Mouse (Mus musculus): Measurements from ENCODE around the gene Dmrta2.

Dmrta2 gene

DNA sequence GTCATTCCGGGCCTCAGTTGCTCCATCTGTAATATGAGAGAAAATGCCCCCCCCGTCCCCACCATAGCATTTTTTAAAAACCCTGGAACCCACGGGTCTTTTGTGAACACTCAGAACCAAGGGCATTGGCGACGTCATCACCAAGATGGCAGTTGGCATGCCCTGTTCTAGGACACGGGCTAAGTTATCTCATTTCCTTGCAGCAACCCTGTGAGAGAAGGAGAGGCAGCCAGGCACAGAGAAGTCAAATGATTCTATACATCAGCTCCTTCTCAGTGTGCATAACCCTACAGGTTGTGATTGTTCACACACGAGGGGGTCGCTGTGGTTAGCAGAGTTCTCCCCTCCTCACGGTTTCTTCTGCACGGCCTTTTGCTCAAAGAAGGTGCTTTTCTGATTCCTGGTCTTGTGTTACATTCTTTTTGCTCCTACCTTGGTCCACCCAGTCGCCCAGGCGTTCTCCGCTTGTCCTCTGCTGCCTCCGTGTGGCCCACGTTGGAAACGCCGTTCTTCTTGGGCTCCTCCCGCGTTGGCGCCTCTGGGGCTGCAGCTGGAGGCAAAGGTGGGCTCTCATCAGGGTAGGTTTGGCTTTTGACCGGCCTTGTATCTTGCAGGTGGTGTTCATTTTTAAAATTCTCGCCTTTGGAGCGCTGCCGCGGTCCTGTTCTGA is 44.2 kb downstream of the Dmrta2 start:
- DNase-seq (ENCODE audit: low spot score in 2 of 2): peak; percentile 55 to 76

- no peak for DNase-seq (ENCODE audit: low spot score in 2 of 2)
Observed at GRCm38 (mm10) chr4:110028461-110029188, 50.8 kb downstream of the Dmrta2 start.

DNA sequence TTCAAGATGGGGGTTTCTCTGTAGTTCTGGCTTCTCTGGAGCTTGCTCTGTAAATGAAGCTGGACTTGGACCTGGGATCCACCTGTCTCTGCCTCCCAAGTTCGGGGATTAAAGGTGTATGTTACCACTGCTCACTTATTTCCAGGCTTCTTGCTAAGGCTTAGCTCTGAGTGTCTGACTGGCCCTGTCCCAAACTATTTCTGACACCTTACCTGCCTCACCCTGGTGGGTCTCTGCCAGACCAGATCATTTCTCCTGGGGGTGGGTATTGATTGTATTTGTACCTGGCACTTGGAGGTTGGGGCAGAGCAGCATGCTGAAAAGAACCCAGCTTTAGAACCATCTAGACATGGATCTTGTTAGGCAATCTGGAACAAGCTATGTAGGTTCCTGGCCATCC is 51.6 kb downstream of the Dmrta2 start:
- DNase-seq (ENCODE audit: low spot score in 2 of 2): no peak

All from right cerebral cortex, postnatal 36 days (tissue).